Mouse (Mus musculus): ENCODE results near the gene Stk25. TPM values are rescaled to one million over a fixed set of nuclear protein-coding genes. Genes with fewer than 3 reads are reported as not detected.

The Stk25 gene
- polyA plus RNA-seq, 1 experiment from 2014 or later: 176 TPM

DNA sequence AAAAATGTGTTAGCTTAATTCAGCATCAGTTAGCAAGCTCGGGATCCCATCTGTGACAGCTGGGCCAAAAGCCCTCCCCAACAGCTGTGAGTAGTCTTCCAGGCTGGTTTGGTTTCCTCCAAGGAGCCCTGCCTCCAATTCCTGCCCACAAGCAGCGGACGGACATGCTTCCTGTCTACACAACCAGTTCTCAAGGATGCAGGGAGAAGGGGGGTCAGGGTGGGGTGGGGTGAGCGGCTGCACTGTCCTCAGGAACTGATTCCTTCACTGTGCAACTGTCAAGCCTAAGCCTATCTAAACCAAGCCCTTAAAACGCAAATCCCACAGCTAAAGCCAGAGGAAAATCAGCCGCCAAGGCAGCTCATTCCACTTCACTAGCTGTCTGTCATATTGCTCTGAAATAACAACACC, 24.0 kb downstream of the Stk25 start:
- ATAC-seq (ENCODE audit: low read depth): peak; percentile 18
- WGBS: 2% methylated on average over 6 of the region's 6 CpGs
- peaks cover 9% of the 10 kb centered on the region for H3K4me1 ChIP-seq (replicated peaks; ENCODE audit: control insufficient read depth, insufficient read depth, low read length)

DNA sequence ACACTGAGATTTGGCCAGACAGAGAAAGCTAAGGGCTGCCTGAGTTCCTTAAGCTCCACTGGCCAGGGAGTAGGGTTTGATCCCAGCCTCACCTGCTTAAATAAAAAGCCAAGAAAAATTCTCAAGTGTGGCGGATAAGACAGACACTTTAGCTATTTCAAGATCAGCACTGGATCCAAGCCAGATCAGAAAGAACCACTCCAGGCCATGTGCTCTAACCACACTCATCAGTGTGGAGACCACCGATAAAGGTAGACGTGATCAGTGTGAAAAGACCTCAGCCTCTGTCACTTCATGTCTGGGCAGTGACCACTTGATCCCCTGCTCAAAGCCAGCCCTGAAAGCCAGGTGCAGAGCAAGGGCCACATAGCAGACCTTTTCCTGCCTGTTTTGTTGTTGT, 25.7 kb downstream of the Stk25 start:
- Histone ChIP-seq H3K27ac (ENCODE audit: low read length) (no peak overlapping the region), H3K4me1 (replicated peaks; ENCODE audit: control insufficient read depth, insufficient read depth, low read length) (peaks cover 9% of the 10 kb centered on the region), H3K27me3 (ENCODE audit: control insufficient read depth, insufficient read depth, low read depth, low read length) (no peaks in the 10 kb centered on the region), H3K4me2 (ENCODE audit: low read depth, low read length) (no peak overlapping the region), H3K9me3 (ENCODE audit: control insufficient read depth, low read length) (no peaks in the 10 kb centered on the region), H3K4me3 (ENCODE audit: low read length) (no peak overlapping the region), H3K9ac (ENCODE audit: low read length) (no peak overlapping the region), H3K36me3 (ENCODE audit: control insufficient read depth, insufficient read depth, low read length) (peaks cover 11% of the 10 kb centered on the region)
- ATAC-seq (ENCODE audit: low read depth): no peak
- 62% methylated on average over 3 of the region's 3 CpGs for WGBS

More for the DNA sequence above, 24.0 kb downstream of the Stk25 start:
- no peaks in the 10 kb centered on the region for H3K27me3 ChIP-seq (ENCODE audit: control insufficient read depth, insufficient read depth, low read depth, low read length)
- H3K27ac ChIP-seq (ENCODE audit: low read length): peak overlapping the region; percentile 96
- peaks cover 7% of the 10 kb centered on the region for H3K36me3 ChIP-seq (ENCODE audit: control insufficient read depth, insufficient read depth, low read length)
- peak overlapping the region; percentile 97 for H3K4me3 ChIP-seq (ENCODE audit: low read length)
- H3K9ac ChIP-seq (ENCODE audit: low read length): peak overlapping the region; percentile 94
- H3K9me3 ChIP-seq (ENCODE audit: control insufficient read depth, low read length): no peaks in the 10 kb centered on the region
- peak overlapping the region; percentile 78 for H3K4me2 ChIP-seq (ENCODE audit: low read depth, low read length)

DNA sequence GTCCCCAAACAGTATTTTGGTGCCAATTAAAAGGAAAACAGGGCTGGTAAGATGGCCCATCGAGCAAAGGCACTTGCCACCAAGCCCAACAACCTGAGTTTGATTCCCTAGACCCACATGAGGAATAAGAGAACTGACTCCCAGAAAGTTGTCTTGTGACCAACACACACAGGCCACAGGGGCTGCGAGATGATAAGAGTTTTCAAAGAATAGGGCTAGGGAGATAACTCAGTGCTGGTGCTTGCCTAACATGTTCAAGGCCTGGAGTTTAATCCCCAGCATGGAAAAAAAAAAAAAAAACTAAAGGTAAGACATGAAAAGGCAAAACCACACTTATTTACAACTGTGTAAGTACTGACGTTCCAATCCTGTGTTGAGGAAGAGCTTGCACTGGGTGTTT, 27.7 kb downstream of the Stk25 start:
- Histone ChIP-seq H3K9ac (ENCODE audit: low read length) (no peak overlapping the region), H3K36me3 (ENCODE audit: control insufficient read depth, insufficient read depth, low read length) (peaks cover 23% of the 10 kb centered on the region), H3K4me2 (ENCODE audit: low read depth, low read length) (no peak overlapping the region), H3K9me3 (ENCODE audit: control insufficient read depth, low read length) (no peaks in the 10 kb centered on the region), H3K27ac (ENCODE audit: low read length) (no peak overlapping the region), H3K27me3 (ENCODE audit: control insufficient read depth, insufficient read depth, low read depth, low read length) (no peaks in the 10 kb centered on the region), H3K4me1 (replicated peaks; ENCODE audit: control insufficient read depth, insufficient read depth, low read length) (peaks cover 5% of the 10 kb centered on the region), H3K4me3 (ENCODE audit: low read length) (no peak overlapping the region)
- ATAC-seq (ENCODE audit: low read depth): no peak
- WGBS: 79% methylated on average over 3 of the region's 3 CpGs

DNA sequence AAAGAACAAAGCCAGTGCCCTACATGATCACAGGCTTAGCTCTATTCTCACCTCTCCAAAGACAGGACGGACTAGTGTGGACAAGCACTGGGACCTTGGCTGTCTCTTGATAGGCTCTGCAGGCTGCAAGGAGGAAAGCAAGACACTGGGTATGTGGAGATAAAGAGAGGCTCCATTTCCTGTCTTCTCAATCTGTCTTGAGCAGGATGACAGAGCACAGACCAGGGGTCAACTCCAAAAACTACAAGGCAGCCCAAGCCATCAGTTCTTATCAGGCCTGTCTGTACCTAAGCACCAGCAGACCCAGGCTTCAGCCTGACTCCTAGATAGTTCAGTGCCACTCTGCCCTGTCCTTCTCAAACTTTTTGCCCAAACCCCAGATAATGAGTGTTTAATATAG, 34.0 kb downstream of the Stk25 start:
- H3K4me3 ChIP-seq (ENCODE audit: low read length): no peak overlapping the region
- WGBS: 63% methylated on average over 1 of the region's 1 CpGs
- no peak for ATAC-seq (ENCODE audit: low read depth)
- H3K4me1 ChIP-seq (replicated peaks; ENCODE audit: control insufficient read depth, insufficient read depth, low read length): no peaks in the 10 kb centered on the region
- H3K9me3 ChIP-seq (ENCODE audit: control insufficient read depth, low read length): no peaks in the 10 kb centered on the region
- no peak overlapping the region for H3K27ac ChIP-seq (ENCODE audit: low read length)
- H3K36me3 ChIP-seq (ENCODE audit: control insufficient read depth, insufficient read depth, low read length): peaks cover 56% of the 10 kb centered on the region
- H3K27me3 ChIP-seq (ENCODE audit: control insufficient read depth, insufficient read depth, low read depth, low read length): no peaks in the 10 kb centered on the region
- no peak overlapping the region for H3K4me2 ChIP-seq (ENCODE audit: low read depth, low read length)
- H3K9ac ChIP-seq (ENCODE audit: low read length): no peak overlapping the region

DNA sequence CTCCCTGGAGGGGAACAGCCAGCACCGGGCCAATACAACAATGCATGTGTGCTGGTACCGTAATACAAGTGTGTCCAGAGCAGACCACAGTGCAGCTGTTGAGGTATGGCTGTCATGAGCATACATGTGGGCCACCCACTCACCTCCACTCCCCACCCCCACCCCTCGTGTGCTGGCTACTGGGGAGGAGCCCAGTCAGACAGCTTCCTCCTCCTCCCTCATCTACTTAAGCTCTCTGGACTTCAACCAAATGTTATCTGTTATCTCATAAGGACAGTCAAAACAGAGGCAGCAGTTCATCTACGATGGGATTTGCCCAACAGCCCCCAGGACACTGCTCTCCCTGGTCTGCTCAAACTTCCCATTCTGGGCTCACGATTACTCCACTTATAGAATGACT, 39.5 kb downstream of the Stk25 start:
- Histone ChIP-seq H3K27ac (ENCODE audit: low read length) (no peak overlapping the region), H3K4me1 (replicated peaks; ENCODE audit: control insufficient read depth, insufficient read depth, low read length) (no peaks in the 10 kb centered on the region)
- WGBS: 55% methylated on average over 5 of the region's 5 CpGs

DNA sequence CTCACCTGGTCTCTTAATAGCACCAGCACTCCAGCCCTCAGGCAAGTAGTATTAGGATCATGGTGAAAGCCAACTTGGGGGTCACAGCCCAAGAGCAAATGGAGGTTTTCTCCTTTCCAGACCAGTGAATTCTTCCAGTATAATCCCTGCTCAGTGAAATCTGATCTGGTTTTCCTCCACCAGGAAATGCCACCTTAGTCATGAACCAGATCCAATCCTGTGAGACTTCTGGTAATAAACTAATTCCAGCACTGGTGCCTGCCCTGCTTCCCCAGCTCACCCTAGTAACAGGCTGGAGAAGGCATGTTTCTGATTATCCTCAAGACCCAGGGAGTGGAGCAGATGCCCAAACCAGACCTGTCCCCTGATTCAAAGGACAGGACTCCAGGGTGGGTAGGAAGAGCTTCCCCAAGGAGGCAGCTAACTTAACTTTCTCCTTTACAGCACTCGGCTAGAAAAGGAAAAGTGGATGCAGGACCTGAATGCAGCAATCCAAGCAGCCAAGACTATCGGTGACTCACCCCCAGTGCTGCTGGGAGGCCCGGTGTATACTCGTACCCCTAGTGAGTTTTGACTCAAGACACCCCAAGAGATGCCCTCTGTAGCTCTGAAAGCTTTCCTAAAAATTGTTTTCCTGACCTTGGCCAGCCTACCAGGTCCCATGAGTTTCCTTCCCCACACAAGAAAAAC, 40.3 kb downstream of the Stk25 start:
- ATAC-seq (ENCODE audit: low read depth): no peak
- H3K36me3 ChIP-seq (ENCODE audit: control insufficient read depth, insufficient read depth, low read length): peaks cover 26% of the 10 kb centered on the region

More for the DNA sequence above, 39.5 kb downstream of the Stk25 start:
- Histone ChIP-seq H3K27me3 (ENCODE audit: control insufficient read depth, insufficient read depth, low read depth, low read length) (no peaks in the 10 kb centered on the region), H3K9me3 (ENCODE audit: control insufficient read depth, low read length) (no peaks in the 10 kb centered on the region), H3K36me3 (ENCODE audit: control insufficient read depth, insufficient read depth, low read length) (peaks cover 27% of the 10 kb centered on the region), H3K4me3 (ENCODE audit: low read length) (no peak overlapping the region), H3K4me2 (ENCODE audit: low read depth, low read length) (no peak overlapping the region), H3K9ac (ENCODE audit: low read length) (no peak overlapping the region)
- no peak; the same call in 1 of the 2 replicates for ATAC-seq (ENCODE audit: low read depth)

DNA sequence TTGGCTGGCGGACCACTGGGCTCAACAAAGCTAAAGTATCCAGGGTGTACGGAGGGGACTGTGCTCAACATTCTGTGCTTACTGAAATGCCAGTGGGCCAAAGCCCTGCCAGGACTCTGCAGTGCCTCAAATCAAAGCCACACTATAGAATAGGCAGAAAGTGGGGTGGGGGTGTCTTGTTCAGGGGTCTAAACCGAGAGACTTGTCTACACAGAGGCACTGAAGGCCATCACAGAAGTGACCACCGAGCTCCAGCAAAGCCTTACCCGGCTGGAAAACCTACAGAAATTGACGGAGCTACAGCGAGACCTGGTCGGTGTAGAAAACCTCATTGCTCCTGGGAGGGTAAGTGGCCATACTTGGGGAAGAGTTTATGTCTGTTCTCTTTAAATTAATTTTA, 48.7 kb downstream of the Stk25 start:
- Histone ChIP-seq H3K27me3 (ENCODE audit: control insufficient read depth, insufficient read depth, low read depth, low read length) (no peaks in the 10 kb centered on the region), H3K36me3 (ENCODE audit: control insufficient read depth, insufficient read depth, low read length) (no peaks in the 10 kb centered on the region), H3K4me3 (ENCODE audit: low read length) (no peak overlapping the region), H3K27ac (ENCODE audit: low read length) (no peak overlapping the region), H3K4me2 (ENCODE audit: low read depth, low read length) (no peak overlapping the region), H3K4me1 (replicated peaks; ENCODE audit: control insufficient read depth, insufficient read depth, low read length) (no peaks in the 10 kb centered on the region), H3K9ac (ENCODE audit: low read length) (no peak overlapping the region), H3K9me3 (ENCODE audit: control insufficient read depth, low read length) (no peaks in the 10 kb centered on the region)
- 83% methylated on average over 8 of the region's 8 CpGs for WGBS
- no peak for ATAC-seq (ENCODE audit: low read depth)

More for the DNA sequence above, 40.3 kb downstream of the Stk25 start:
- H3K4me1 ChIP-seq (replicated peaks; ENCODE audit: control insufficient read depth, insufficient read depth, low read length): no peaks in the 10 kb centered on the region
- no peak overlapping the region for H3K4me3 ChIP-seq (ENCODE audit: low read length)
- 87% methylated on average over 4 of the region's 4 CpGs for WGBS
- no peaks in the 10 kb centered on the region for H3K9me3 ChIP-seq (ENCODE audit: control insufficient read depth, low read length)
- no peak overlapping the region for H3K27ac ChIP-seq (ENCODE audit: low read length)
- no peak overlapping the region for H3K4me2 ChIP-seq (ENCODE audit: low read depth, low read length)
- no peaks in the 10 kb centered on the region for H3K27me3 ChIP-seq (ENCODE audit: control insufficient read depth, insufficient read depth, low read depth, low read length)
- H3K9ac ChIP-seq (ENCODE audit: low read length): no peak overlapping the region

DNA sequence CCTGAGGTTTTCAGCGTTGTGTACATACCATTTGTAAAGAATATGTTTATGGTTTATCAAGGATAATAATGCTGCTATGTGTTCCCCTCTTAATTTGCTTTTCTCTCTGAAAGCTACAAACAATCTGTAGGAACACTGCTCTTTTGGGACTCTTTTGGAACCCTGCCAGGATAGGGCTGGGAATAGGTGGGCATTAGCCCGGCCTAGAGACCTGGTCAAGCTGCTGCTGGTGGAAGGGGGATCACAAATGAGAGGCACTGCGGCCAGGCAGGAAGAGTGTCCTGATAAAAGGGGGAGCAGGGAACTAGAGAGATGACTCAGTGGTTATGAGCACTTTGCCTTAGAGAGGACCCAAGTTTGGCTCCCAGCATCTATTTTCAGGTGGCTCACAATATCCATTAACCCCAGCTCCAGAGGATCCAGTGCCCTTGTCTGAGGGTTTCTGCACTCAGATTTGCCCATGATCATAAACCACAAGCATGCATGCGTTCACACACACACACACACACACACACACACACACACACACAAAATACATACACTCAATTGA, 49.7 kb downstream of the Stk25 start:
- whole genome bisulfite sequencing: 72% methylated on average over 4 of the region's 4 CpGs
- Histone ChIP-seq H3K9ac (ENCODE audit: low read length) (no peak overlapping the region), H3K4me2 (ENCODE audit: low read depth, low read length) (no peak overlapping the region)

DNA sequence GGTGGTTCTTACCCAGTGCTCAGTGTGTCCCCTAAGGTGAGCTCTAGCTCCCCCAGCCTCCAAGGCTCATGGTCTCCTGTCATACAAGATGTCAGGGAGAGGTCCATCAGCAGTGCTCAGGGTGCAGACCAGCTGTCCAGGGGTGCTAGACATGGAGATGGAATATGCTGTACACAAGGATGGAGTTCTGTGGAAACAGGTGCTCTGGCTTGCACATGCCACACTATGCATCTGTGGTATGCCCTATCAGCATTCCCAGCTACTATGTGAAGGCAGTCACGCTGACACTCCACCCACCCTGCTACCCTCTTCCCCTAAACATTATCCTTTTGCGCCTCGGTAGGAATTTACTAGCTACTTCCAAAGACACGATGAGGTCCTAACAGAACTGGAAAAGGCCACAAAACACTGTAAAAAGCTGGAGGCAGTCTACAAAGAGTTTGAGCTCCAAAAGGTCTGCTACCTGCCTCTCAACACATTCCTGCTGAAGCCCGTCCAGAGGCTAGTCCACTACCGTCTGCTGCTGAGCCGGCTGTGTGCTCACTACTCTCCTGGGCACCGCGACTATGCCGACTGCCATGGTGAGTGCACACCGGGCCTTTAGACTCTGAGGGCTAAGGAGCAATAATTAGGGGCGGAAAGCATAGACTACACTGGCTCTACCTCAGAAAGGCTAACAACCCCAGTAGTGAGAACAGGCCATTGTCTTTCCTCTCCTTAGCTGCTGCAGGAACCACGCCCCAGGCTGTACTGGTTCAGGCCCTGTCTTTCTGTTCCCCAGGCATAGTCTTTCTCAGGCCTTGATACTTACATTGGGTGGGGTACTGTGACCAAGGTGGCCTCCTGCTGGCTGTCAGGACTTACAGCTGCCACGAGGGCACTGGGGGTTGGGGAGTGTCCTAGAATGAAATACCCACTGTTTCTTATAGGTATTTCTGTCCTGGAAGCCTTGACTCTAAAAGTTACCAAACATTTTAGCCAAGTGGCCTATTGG, 51.1 kb downstream of the Stk25 start:
- Histone ChIP-seq H3K9ac (ENCODE audit: low read length) (no peak overlapping the region), H3K4me1 (replicated peaks; ENCODE audit: control insufficient read depth, insufficient read depth, low read length) (no peaks in the 10 kb centered on the region), H3K27ac (ENCODE audit: low read length) (no peak overlapping the region), H3K4me3 (ENCODE audit: low read length) (no peak overlapping the region), H3K9me3 (ENCODE audit: control insufficient read depth, low read length) (no peaks in the 10 kb centered on the region), H3K36me3 (ENCODE audit: control insufficient read depth, insufficient read depth, low read length) (no peaks in the 10 kb centered on the region), H3K27me3 (ENCODE audit: control insufficient read depth, insufficient read depth, low read depth, low read length) (no peaks in the 10 kb centered on the region), H3K4me2 (ENCODE audit: low read depth, low read length) (no peak overlapping the region)
- no peak for ATAC-seq (ENCODE audit: low read depth)
- WGBS: 80% methylated on average over 14 of the region's 14 CpGs

More for the DNA sequence above, 49.7 kb downstream of the Stk25 start:
- Histone ChIP-seq H3K4me3 (ENCODE audit: low read length) (no peak overlapping the region), H3K27me3 (ENCODE audit: control insufficient read depth, insufficient read depth, low read depth, low read length) (no peaks in the 10 kb centered on the region), H3K36me3 (ENCODE audit: control insufficient read depth, insufficient read depth, low read length) (no peaks in the 10 kb centered on the region), H3K9me3 (ENCODE audit: control insufficient read depth, low read length) (no peaks in the 10 kb centered on the region), H3K4me1 (replicated peaks; ENCODE audit: control insufficient read depth, insufficient read depth, low read length) (no peaks in the 10 kb centered on the region), H3K27ac (ENCODE audit: low read length) (no peak overlapping the region)
- no peak for ATAC-seq (ENCODE audit: low read depth)
